Mouse (Mus musculus): ENCODE data around the gene Ntng1.

DNA sequence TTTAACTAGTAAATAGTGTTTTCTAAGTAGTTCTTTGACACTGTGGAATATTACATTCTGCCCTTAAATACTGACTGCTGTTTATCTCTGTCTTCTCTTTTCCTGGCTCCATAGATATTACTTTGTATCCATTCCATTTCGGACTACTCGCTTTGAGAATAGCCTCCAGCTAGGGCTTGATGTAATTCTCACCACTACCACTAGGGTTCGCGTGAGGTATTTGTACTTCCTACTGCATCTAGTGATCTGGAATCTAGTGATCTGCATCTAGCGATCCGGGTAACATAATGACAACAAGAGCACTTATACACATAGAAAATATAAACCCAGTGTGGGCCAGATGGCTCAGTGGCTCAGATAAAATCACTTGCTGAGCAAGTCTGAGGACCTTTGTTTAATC lies 14.2 kb downstream of the Ntng1 start:
- TF ChIP-seq CTCF (IDR thresholded peaks at IDR 0.05) (peak; percentile 56), POLR2A (IDR thresholded peaks at IDR 0.05; ENCODE audit: insufficient read depth, low read depth, low read length) (no peak)

Data from heart, adult 2 months (tissue).